Mouse (Mus musculus): Measurements from ENCODE around the gene Dbi. TPM values are rescaled to one million over a fixed set of nuclear protein-coding genes. Genes with fewer than 3 reads are reported as not detected.
"Not testable (repeated sequence)": the region's sequence is repeated elsewhere in the genome, so short reads cannot be mapped to it uniquely, and the experiment has no call there.

The Dbi gene
- polyA plus RNA-seq, 2 experiments: 340 to 662 TPM

GRCm38 (mm10) chr1:120093482-120094134, 27.3 kb downstream of the Dbi start:
- peak; percentile 45; the same call in 1 of the 2 replicates for ATAC-seq (ENCODE audit: insufficient read depth)

GRCm38 (mm10) chr1:120090880-120091570, 29.9 kb downstream of the Dbi start:
- Histone ChIP-seq H3K4me2 (ENCODE audit: low read depth) (no peak overlapping the region), H3K4me1 (replicated peaks; ENCODE audit: control insufficient read depth in 2 of 2, insufficient read depth in 2 of 2, low read length in 1 of 2) (peaks cover 0 to 4% of the 10 kb centered on the region in 2 experiments; a peak in 1 of 4 replicates), H3K27ac (no peak overlapping the region), H3K9me3 (ENCODE audit: control insufficient read depth, low read length) (no peaks in the 10 kb centered on the region), H3K27me3 (ENCODE audit: control insufficient read depth, insufficient read depth, low read length) (no peaks in the 10 kb centered on the region), H3K36me3 (replicated peaks; ENCODE audit: control insufficient read depth, insufficient read depth, low read depth) (no peaks in the 10 kb centered on the region), H3K9ac (replicated peaks) (no peak overlapping the region), H3K4me3 (ENCODE audit: insufficient read depth in 1 of 2, low read depth in 2 of 2, low read length in 2 of 2) (no peak overlapping the region)
- no peak for TF ChIP-seq EP300 (IDR thresholded peaks at IDR 0.05; ENCODE audit: low read depth)
- TF ChIP-seq CTCF (IDR thresholded peaks at IDR 0.05; ENCODE audit: low read depth): no peak
- no peak for DNase-seq (ENCODE audit: low read depth in 3 of 3, low spot score in 3 of 3)
- 70% methylated on average over 8 of the region's 8 CpGs for WGBS (ENCODE audit: insufficient replicate concordance)
- ATAC-seq (ENCODE audit: insufficient read depth): no peak

More at GRCm38 (mm10) chr1:120093482-120094134, 27.3 kb downstream of the Dbi start:
- H3K9me3 ChIP-seq (ENCODE audit: control insufficient read depth, low read length); H3K9ac ChIP-seq (replicated peaks); H3K27me3 ChIP-seq (ENCODE audit: control insufficient read depth, insufficient read depth, low read length); H3K4me3 ChIP-seq (ENCODE audit: insufficient read depth in 1 of 2, low read depth in 2 of 2, low read length in 2 of 2); H3K4me1 ChIP-seq (replicated peaks; ENCODE audit: control insufficient read depth in 2 of 2, insufficient read depth in 2 of 2, low read length in 1 of 2); H3K27ac ChIP-seq; H3K36me3 ChIP-seq (replicated peaks; ENCODE audit: control insufficient read depth, insufficient read depth, low read depth); H3K4me2 ChIP-seq (ENCODE audit: low read depth): not testable (repeated sequence)
- peak; percentile 94 for TF ChIP-seq CTCF (IDR thresholded peaks at IDR 0.05; ENCODE audit: low read depth)
- 45% methylated on average over 11 of the region's 14 CpGs for WGBS (ENCODE audit: insufficient replicate concordance)
- peak; percentile 45 to 52 (median 46) for DNase-seq (ENCODE audit: low read depth in 3 of 3, low spot score in 3 of 3)

GRCm38 (mm10) chr1:120089180-120089579, 31.7 kb downstream of the Dbi start:
- H3K4me2 ChIP-seq (ENCODE audit: low read depth): no peak overlapping the region
- DNase-seq (ENCODE audit: low read depth in 3 of 3, low spot score in 3 of 3) (no peak), ATAC-seq (ENCODE audit: insufficient read depth) (no peak)
- no peak overlapping the region for H3K9ac ChIP-seq (replicated peaks)
- no peak for TF ChIP-seq CTCF (IDR thresholded peaks at IDR 0.05; ENCODE audit: low read depth)
- no peak for TF ChIP-seq EP300 (IDR thresholded peaks at IDR 0.05; ENCODE audit: low read depth)
- no peaks in the 10 kb centered on the region for H3K9me3 ChIP-seq (ENCODE audit: control insufficient read depth, low read length)
- no peaks in the 10 kb centered on the region for H3K27me3 ChIP-seq (ENCODE audit: control insufficient read depth, insufficient read depth, low read length)
- no peaks in the 10 kb centered on the region for H3K36me3 ChIP-seq (replicated peaks; ENCODE audit: control insufficient read depth, insufficient read depth, low read depth)
- no peak overlapping the region for H3K4me3 ChIP-seq (ENCODE audit: insufficient read depth in 1 of 2, low read depth in 2 of 2, low read length in 2 of 2)
- WGBS (ENCODE audit: insufficient replicate concordance): 28% methylated on average over 4 of the region's 5 CpGs
- no peak overlapping the region for H3K27ac ChIP-seq
- H3K4me1 ChIP-seq (replicated peaks; ENCODE audit: control insufficient read depth in 2 of 2, insufficient read depth in 2 of 2, low read length in 1 of 2): no peaks in the 10 kb centered on the region; a peak in 1 of 4 replicates

- H3K27me3 ChIP-seq (ENCODE audit: control insufficient read depth, insufficient read depth, low read length): no peaks in the 10 kb centered on the region
- no peak for TF ChIP-seq EP300 (IDR thresholded peaks at IDR 0.05; ENCODE audit: low read depth)
- TF ChIP-seq CTCF (IDR thresholded peaks at IDR 0.05; ENCODE audit: low read depth): no peak
- H3K9ac ChIP-seq (replicated peaks): no peak overlapping the region
- H3K4me3 ChIP-seq (ENCODE audit: insufficient read depth in 1 of 2, low read depth in 2 of 2, low read length in 2 of 2): no peak overlapping the region
- no peaks in the 10 kb centered on the region; a peak in 1 of 4 replicates for H3K4me1 ChIP-seq (replicated peaks; ENCODE audit: control insufficient read depth in 2 of 2, insufficient read depth in 2 of 2, low read length in 1 of 2)
- no peak for DNase-seq (ENCODE audit: low read depth in 3 of 3, low spot score in 3 of 3)
- ATAC-seq (ENCODE audit: insufficient read depth): no peak
- no peak overlapping the region for H3K27ac ChIP-seq
- no peak overlapping the region for H3K4me2 ChIP-seq (ENCODE audit: low read depth)
- H3K9me3 ChIP-seq (ENCODE audit: control insufficient read depth, low read length): no peaks in the 10 kb centered on the region
- no peaks in the 10 kb centered on the region for H3K36me3 ChIP-seq (replicated peaks; ENCODE audit: control insufficient read depth, insufficient read depth, low read depth)
- 52% methylated on average over 13 of the region's 13 CpGs for WGBS (ENCODE audit: insufficient replicate concordance)
Observed at GRCm38 (mm10) chr1:120086644-120087043, 34.2 kb downstream of the Dbi start.

- TF ChIP-seq CTCF (IDR thresholded peaks at IDR 0.05; ENCODE audit: low read depth) (no peak), EP300 (IDR thresholded peaks at IDR 0.05; ENCODE audit: low read depth) (no peak)
- WGBS (ENCODE audit: insufficient replicate concordance): 53% methylated on average over 3 of the region's 3 CpGs
- ATAC-seq (ENCODE audit: insufficient read depth) (no peak), DNase-seq (ENCODE audit: low read depth in 3 of 3, low spot score in 3 of 3) (no peak)
- Histone ChIP-seq H3K36me3 (replicated peaks; ENCODE audit: control insufficient read depth, insufficient read depth, low read depth) (no peaks in the 10 kb centered on the region), H3K9ac (replicated peaks) (no peak overlapping the region), H3K9me3 (ENCODE audit: control insufficient read depth, low read length) (no peaks in the 10 kb centered on the region), H3K27ac (no peak overlapping the region), H3K27me3 (ENCODE audit: control insufficient read depth, insufficient read depth, low read length) (no peaks in the 10 kb centered on the region), H3K4me3 (ENCODE audit: insufficient read depth in 1 of 2, low read depth in 2 of 2, low read length in 2 of 2) (no peak overlapping the region), H3K4me2 (ENCODE audit: low read depth) (no peak overlapping the region), H3K4me1 (replicated peaks; ENCODE audit: control insufficient read depth in 2 of 2, insufficient read depth in 2 of 2, low read length in 1 of 2) (no peaks in the 10 kb centered on the region; a peak in 1 of 4 replicates)
Observed at GRCm38 (mm10) chr1:120085696-120086095, 35.2 kb downstream of the Dbi start.

Measured in liver, embryonic 14.5 days (tissue).